Mouse (Mus musculus) lung, embryonic 14.5 days (tissue): ENCODE results near the gene Nanog. TPM values are rescaled to one million over a fixed set of nuclear protein-coding genes. Genes with fewer than 3 reads are reported as not detected.

Experiments used
- ATAC-seq: fragments of 200-750 bp; cut with Nextera tagmentation; 2 replicates; pipeline ENCODE4 v1.8.0; 2017; ENCODE audit warnings: mild to moderate bottlenecking, moderate TSS enrichment, moderate library complexity; ENCODE audit not compliant: insufficient read depth
- DNase-seq: peaks from one replicate; pipeline ENCODE4 v3.0.0-alpha.2; 2015
- H3K27ac ChIP-seq: fragments of 300-500 bp; sonication (generic); 2 replicates; pipeline ENCODE4 v1.5.1; 2014; ENCODE audit warnings: low read depth, mild to moderate bottlenecking, moderate library complexity
- H3K27me3 ChIP-seq: fragments of 300-500 bp; sonication (generic); 2 replicates; pipeline ENCODE4 v1.6.1; 2014; ENCODE audit warnings: low read length, control low read depth; ENCODE audit not compliant: insufficient read depth
- H3K36me3 ChIP-seq: fragments of 300-500 bp; sonication (generic); 2 replicates; pipeline ENCODE4 v1.6.1; 2014; ENCODE audit warnings: control low read depth; ENCODE audit not compliant: insufficient read depth
- H3K4me1 ChIP-seq: fragments of 300-500 bp; sonication (generic); 2 replicates; pipeline ENCODE4 v1.6.1; 2014; ENCODE audit warnings: antibody characterized with exemption, control low read depth; ENCODE audit not compliant: insufficient read depth
- H3K4me2 ChIP-seq: fragments of 300-500 bp; sonication (generic); 2 replicates; pipeline ENCODE4 v1.6.1; 2014; ENCODE audit warnings: mild to moderate bottlenecking
- H3K4me3 ChIP-seq: fragments of 300-500 bp; sonication (generic); 2 replicates; pipeline ENCODE4 v1.5.1; 2014; ENCODE audit warnings: low read depth, low read length
- H3K9ac ChIP-seq: fragments of 300-500 bp; sonication (generic); 2 replicates; pipeline ENCODE4 v1.6.1; 2014
- H3K9me3 ChIP-seq: fragments of 300-500 bp; sonication (generic); 2 replicates; pipeline ENCODE4 v1.6.1; 2016; ENCODE audit warnings: low read depth, low read length, control low read depth
- CTCF ChIP-seq: IDR thresholded peaks from 2 replicates; pipeline ENCODE4 v1.5.1; 2016; ENCODE audit warnings: antibody characterized with exemption, low read depth
- WGBS: fragments of 180-500 bp; shearing (Covaris S2); extraction: QIAGEN DNeasy Blood & Tissue Kit; methylation state at CpG from one replicate; pipeline ENCODE4 v1.1.7; 2014; 5-methylcytosine and 5-hydroxymethylcytosine counted together
- polyA plus RNA-seq: library from polyadenylated mRNA; unstranded; fragments of >200 nt; fragmentation: Nextera tagmentation; extraction: Ambion mirVana; gene quantifications from 2 replicates; pipeline ENCODE4 v1.2.1, GENCODE M21; 2014

The Nanog gene
- polyA plus RNA-seq, 1 experiment from 2014 or later, result 0.43 TPM

- Histone ChIP-seq H3K4me3 (no peak overlapping the region), H3K27me3 (no peaks in the 10 kb centered on the region), H3K9ac (no peak overlapping the region), H3K27ac (no peak overlapping the region), H3K4me1 (no peaks in the 10 kb centered on the region; the same call in 1 of the 2 replicates), H3K9me3 (no peaks in the 10 kb centered on the region), H3K36me3 (no peaks in the 10 kb centered on the region), H3K4me2 (no peak overlapping the region)
- WGBS, result 78% methylated on average over 3 of the region's 3 CpGs
- TF ChIP-seq CTCF, result no peak
- DNase-seq, result no peak
- ATAC-seq, result no peak
Observed at GRCm38 (mm10) chr6:122762480-122762879, 55.2 kb downstream of the Nanog start.

DNA sequence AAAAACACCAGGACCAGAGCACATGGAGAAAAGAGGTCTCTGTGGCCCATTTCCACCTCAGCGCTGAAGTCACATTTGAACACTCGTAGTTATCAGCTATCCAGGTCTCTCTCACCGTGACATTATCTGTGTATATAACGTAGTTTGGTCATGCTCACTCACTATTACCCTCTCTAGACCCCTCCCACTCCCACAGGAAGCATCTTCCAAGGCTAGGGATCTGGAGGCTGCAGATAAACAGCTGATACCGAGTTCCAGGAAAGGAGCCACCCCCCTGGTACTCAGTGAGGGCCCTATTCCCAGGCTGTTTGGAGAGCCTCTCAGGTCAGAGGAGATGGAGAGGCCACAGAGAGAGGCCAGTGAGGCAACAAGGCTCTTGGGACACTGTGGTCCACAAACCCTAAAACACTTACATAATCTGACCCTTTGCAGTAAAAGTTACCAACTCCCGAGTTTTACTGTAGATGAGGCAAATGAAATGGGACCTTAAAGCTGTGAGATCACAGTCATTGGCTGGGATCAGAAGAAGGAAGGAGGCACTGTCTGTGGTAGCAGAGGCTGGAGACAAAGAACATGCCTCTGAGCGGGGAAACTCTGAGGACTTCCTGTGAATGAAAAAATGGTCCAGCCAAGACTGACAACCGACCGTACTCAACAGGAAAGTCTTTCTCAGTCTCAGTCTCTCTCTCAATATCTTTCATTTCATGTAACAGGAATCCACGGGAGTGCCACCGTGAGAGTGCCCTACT, 55.8 kb downstream of the Nanog start:
- Histone ChIP-seq H3K4me1 (no peaks in the 10 kb centered on the region; the same call in 1 of the 2 replicates), H3K4me2 (no peak overlapping the region)

DNA sequence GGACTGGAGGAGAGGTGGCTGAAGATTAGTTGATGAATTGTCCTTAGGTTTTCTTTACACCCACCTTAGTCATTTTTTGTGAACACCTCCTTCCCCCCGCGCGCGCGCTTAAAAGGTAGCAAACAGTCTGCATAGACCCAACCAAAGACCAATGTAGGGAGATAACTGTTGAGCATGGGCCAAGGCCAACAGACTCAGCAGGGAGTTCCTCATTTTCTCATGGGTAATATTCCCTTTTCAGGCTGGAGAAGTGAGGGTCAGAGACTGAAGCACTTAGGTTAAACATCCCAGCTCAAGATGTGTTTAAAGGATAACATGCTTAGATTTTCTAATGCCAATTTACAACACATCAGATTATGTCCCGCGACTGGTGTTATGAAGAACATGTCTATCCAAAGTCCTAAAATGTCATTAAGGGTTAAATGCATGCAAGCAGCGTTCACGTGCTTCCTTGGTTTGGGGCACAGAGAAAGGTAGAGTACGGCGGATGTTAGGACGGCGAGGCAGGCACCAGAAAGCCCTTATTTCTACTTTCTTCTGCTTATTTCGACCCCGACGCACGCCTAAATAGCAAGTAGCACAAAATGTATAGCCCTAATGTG, 56.7 kb downstream of the Nanog start:
- peak overlapping the region; percentile 43 for H3K4me3 ChIP-seq
- TF ChIP-seq CTCF, result no peak
- no peaks in the 10 kb centered on the region for H3K27me3 ChIP-seq
- WGBS, result 32% methylated on average over 17 of the region's 17 CpGs
- H3K4me1 ChIP-seq, result no peaks in the 10 kb centered on the region; the same call in 1 of the 2 replicates
- no peaks in the 10 kb centered on the region for H3K36me3 ChIP-seq
- H3K9ac ChIP-seq, result no peak overlapping the region
- DNase-seq (no peak), ATAC-seq (0 out of 2 replicates have a peak, but pooled peaks have one; percentile 1)
- H3K27ac ChIP-seq, result no peak overlapping the region
- no peaks in the 10 kb centered on the region for H3K9me3 ChIP-seq
- peak overlapping the region; percentile 94 for H3K4me2 ChIP-seq

More for the DNA sequence above, 55.8 kb downstream of the Nanog start:
- Histone ChIP-seq H3K9me3 (no peaks in the 10 kb centered on the region), H3K9ac (no peak overlapping the region), H3K4me3 (no peak overlapping the region), H3K36me3 (no peaks in the 10 kb centered on the region), H3K27ac (no peak overlapping the region), H3K27me3 (no peaks in the 10 kb centered on the region)
- no peak for ATAC-seq
- TF ChIP-seq CTCF, result no peak
- WGBS, result 64% methylated on average over 11 of the region's 11 CpGs
- no peak for DNase-seq

Other genes with a start within 250 kb of the Nanog start
- gene Rimklb, start 208.7 kb upstream of the Nanog start, polyA plus RNA-seq, result 15.9 and 21.6 TPM in 2 replicates
- 4.5 and 5.5 TPM in 2 replicates for gene Mfap5, start 201.6 kb upstream of the Nanog start, polyA plus RNA-seq
- gene Aicda, start 153.7 kb upstream of the Nanog start, polyA plus RNA-seq, result 0.09 TPM in 1 of 2 replicates, not detected in the other
- gene Apobec1, start 105.0 kb upstream of the Nanog start, polyA plus RNA-seq, result 5.8 and 6.3 TPM in 2 replicates
- not detected in 2 replicates for gene Gdf3, start 97.4 kb upstream of the Nanog start, polyA plus RNA-seq
- not detected in 2 replicates for gene Dppa3, start 81.1 kb upstream of the Nanog start, polyA plus RNA-seq
- 8.4 and 8.9 TPM in 2 replicates for gene Slc2a3, start 94.2 kb downstream of the Nanog start, polyA plus RNA-seq
- 6.7 and 7.5 TPM in 2 replicates for gene Foxj2, start 112.4 kb downstream of the Nanog start, polyA plus RNA-seq
- 3.2 and 4.0 TPM in 2 replicates for gene C3ar1, start 148.7 kb downstream of the Nanog start, polyA plus RNA-seq
- gene Necap1, start 167.0 kb downstream of the Nanog start, polyA plus RNA-seq, result 46.1 and 50.9 TPM in 2 replicates
- 3.1 TPM in 2 replicates for gene Clec4a1, start 214.4 kb downstream of the Nanog start, polyA plus RNA-seq
- 2.3 and 3.4 TPM in 2 replicates for gene Clec4a3, start 245.0 kb downstream of the Nanog start, polyA plus RNA-seq